Mouse (Mus musculus) ES-E14 (cell line): Measurements from ENCODE around the gene Ykt6. TPM values are rescaled to one million over a fixed set of nuclear protein-coding genes. Genes with fewer than 3 reads are reported as not detected.
"Not testable (repeated sequence)": the region's sequence is repeated elsewhere in the genome, so short reads cannot be mapped to it uniquely, and the experiment has no call there.

Experiments
- DNase-seq: peaks from one replicate; pipeline ENCODE4 v3.0.0-alpha.2; 2013; ENCODE audit warnings: low read depth, low spot score
- H3K27ac ChIP-seq: 2 replicates; pipeline ENCODE4 v1.5.1; 2012; ENCODE audit warnings: low read depth, mild to moderate bottlenecking, low read length, moderate library complexity, mixed read lengths; ENCODE audit not compliant: poor library complexity, insufficient read depth, severe bottlenecking
- H3K36me3 ChIP-seq: 2 replicates; pipeline ENCODE4 v1.6.1; 2012; ENCODE audit warnings: mild to moderate bottlenecking, low read length, moderate library complexity, mixed read lengths; ENCODE audit not compliant: control insufficient read depth, poor library complexity, insufficient read depth, severe bottlenecking
- H3K4me1 ChIP-seq, 2 experiments: fragments of 150-350 bp in 1 of 2; sonication (generic) in 1 of 2; 2 replicates each; pipeline ENCODE4 v1.6.1; 2012; ENCODE audit warnings: low read length in 2 of 2, mild to moderate bottlenecking in 1 of 2, mixed read lengths in 1 of 2; ENCODE audit not compliant: control insufficient read depth in 2 of 2, insufficient read depth in 2 of 2, poor library complexity in 1 of 2
- H3K4me3 ChIP-seq, 2 experiments: fragments of 150-350 bp in 1 of 2; sonication (generic) in 1 of 2; 2 replicates each; pipeline ENCODE4 v1.5.1; 2012; ENCODE audit warnings: low read length in 2 of 2, low read depth in 1 of 2, mild to moderate bottlenecking in 1 of 2, mixed read lengths in 1 of 2; ENCODE audit not compliant: insufficient read depth in 1 of 2, poor library complexity in 1 of 2, severe bottlenecking in 1 of 2
- H3K9ac ChIP-seq: 2 replicates; pipeline ENCODE4 v1.6.1; 2012; ENCODE audit warnings: low read depth, mild to moderate bottlenecking, low read length, mixed read lengths; ENCODE audit not compliant: poor library complexity, insufficient read depth, severe bottlenecking
- H3K9me3 ChIP-seq: fragments of 150-350 bp; sonication (generic); 2 replicates; pipeline ENCODE4 v1.6.1; 2012; ENCODE audit warnings: low read depth, mild to moderate bottlenecking, low read length; ENCODE audit not compliant: control insufficient read depth, insufficient read depth
- CHD2 ChIP-seq: IDR thresholded peaks from 2 replicates; pipeline ENCODE4 v1.6.1; 2014; ENCODE audit warnings: mild to moderate bottlenecking, low read depth, low read length, inconsistent platforms
- HCFC1 ChIP-seq: IDR thresholded peaks from 2 replicates; pipeline ENCODE4 v1.6.1; 2012; ENCODE audit warnings: low read length, inconsistent platforms, borderline replicate concordance; ENCODE audit not compliant: insufficient read depth
- MAFK ChIP-seq: IDR thresholded peaks from 2 replicates; pipeline ENCODE4 v1.6.1; 2014; ENCODE audit warnings: mild to moderate bottlenecking, low read depth, low read length, inconsistent platforms; ENCODE audit not compliant: insufficient read depth
- ZC3H11A ChIP-seq: IDR thresholded peaks from 2 replicates; pipeline ENCODE4 v1.6.1; 2012; ENCODE audit warnings: low read depth, mild to moderate bottlenecking, inconsistent platforms, low read length, borderline replicate concordance
- ZNF384 ChIP-seq: IDR thresholded peaks from 2 replicates; pipeline ENCODE4 v1.6.1; 2012; ENCODE audit warnings: low read depth, low read length, inconsistent platforms
- in situ Hi-C, 2 experiments: fragments of 600-800 bp; cut with MboI; formaldehyde crosslinking; loops; one replicate each; pipeline ENCODE4 v1.15.1; 2025; ENCODE audit warnings: low sequenced_read_pairs in 2 of 2, inconsistent platforms in 1 of 2; ENCODE audit not compliant: unreplicated experiment in 2 of 2
- total RNA-seq: library from RNA; depleted of rRNA; stranded (reverse); fragments of 300-350 nt; gene quantifications from 2 replicates; pipeline ENCODE4 v1.2.3, GENCODE M21; 2012

Ykt6 gene
- total RNA-seq, 1 experiment: 72.2 TPM

GRCm38 (mm10) chr11:6010751-6011482, 55.4 kb downstream of the Ykt6 start:
- H3K36me3 ChIP-seq, H3K9me3 ChIP-seq, H3K9ac ChIP-seq, H3K4me3 ChIP-seq, DNase-seq, H3K27ac ChIP-seq, in situ Hi-C loops, H3K4me1 ChIP-seq: not testable (repeated sequence)

DNA sequence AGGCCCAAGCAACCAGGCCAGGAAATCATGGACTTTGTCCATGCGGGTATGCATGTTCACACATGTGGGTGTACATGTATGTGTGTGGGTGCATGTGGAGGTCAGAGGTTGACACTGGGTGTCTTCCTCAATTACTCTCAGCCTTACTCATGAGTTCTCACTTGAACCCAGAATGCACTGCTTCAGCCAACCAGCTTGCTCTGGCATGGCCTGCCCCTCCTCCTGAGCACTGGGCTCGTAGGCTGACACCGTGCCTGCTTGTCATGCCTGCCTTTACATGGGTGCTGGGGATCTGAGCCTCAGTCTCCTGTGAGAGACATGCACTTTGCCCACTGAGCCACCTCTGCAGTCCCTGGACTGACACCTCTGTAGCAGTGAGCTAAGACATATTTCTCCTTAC, 56.4 kb downstream of the Ykt6 start:
- H3K9ac ChIP-seq: no peak overlapping the region
- peaks cover 0 to 4% of the 10 kb centered on the region in 2 experiments; a peak in 1 of 4 replicates for H3K4me1 ChIP-seq
- in situ Hi-C loops: no loop called here
- no peak for DNase-seq
- no peak overlapping the region for H3K4me3 ChIP-seq
- TF ChIP-seq ZNF384: no peak
- no peak for TF ChIP-seq CHD2
- no peak for TF ChIP-seq ZC3H11A
- TF ChIP-seq HCFC1: no peak
- TF ChIP-seq MAFK: no peak
- H3K36me3 ChIP-seq: no peaks in the 10 kb centered on the region
- H3K27ac ChIP-seq: no peak overlapping the region
- H3K9me3 ChIP-seq: no peaks in the 10 kb centered on the region

DNA sequence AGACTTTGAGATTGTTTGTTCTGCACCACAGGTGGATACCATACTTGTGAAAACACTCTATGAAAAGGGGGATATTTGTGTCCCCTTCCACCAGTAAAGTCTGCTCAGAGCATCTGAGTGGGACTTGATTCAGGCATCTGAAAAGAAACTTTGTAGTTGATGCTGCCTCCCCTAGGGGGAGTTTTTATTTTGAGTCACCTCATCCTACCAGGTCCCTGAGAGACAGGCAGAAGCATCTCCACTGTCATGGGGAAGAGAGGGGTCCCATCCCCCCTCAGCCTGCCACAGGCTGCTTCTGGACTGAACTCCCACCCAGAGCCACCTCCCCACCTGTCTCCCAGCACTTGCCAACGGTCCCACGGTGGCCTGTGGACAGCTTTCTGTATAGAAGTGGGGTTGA, 57.9 kb downstream of the Ykt6 start:
- H3K9ac ChIP-seq: no peak overlapping the region
- H3K27ac ChIP-seq: no peak overlapping the region
- H3K4me1 ChIP-seq: peaks cover 0 to 4% of the 10 kb centered on the region in 2 experiments; a peak in 1 of 4 replicates
- TF ChIP-seq CHD2: no peak
- no peak for DNase-seq
- no peaks in the 10 kb centered on the region for H3K36me3 ChIP-seq
- H3K9me3 ChIP-seq: no peaks in the 10 kb centered on the region
- no peak overlapping the region for H3K4me3 ChIP-seq
- in situ Hi-C loops: no loop called here

- in situ Hi-C loops: no loop called here
- H3K9me3 ChIP-seq: no peaks in the 10 kb centered on the region
- H3K4me1 ChIP-seq: peaks cover 0 to 4% of the 10 kb centered on the region in 2 experiments; a peak in 1 of 4 replicates
- no peaks in the 10 kb centered on the region for H3K36me3 ChIP-seq
- no peak for DNase-seq
- no peak overlapping the region for H3K4me3 ChIP-seq
- no peak overlapping the region for H3K27ac ChIP-seq
- no peak overlapping the region for H3K9ac ChIP-seq
- TF ChIP-seq MAFK: no peak
- no peak for TF ChIP-seq ZC3H11A
- no peak for TF ChIP-seq HCFC1
- TF ChIP-seq ZNF384: no peak
These were observed 59.5 kb downstream of the Ykt6 start for GRCm38 (mm10) chr11:6015011-6015431.

DNA sequence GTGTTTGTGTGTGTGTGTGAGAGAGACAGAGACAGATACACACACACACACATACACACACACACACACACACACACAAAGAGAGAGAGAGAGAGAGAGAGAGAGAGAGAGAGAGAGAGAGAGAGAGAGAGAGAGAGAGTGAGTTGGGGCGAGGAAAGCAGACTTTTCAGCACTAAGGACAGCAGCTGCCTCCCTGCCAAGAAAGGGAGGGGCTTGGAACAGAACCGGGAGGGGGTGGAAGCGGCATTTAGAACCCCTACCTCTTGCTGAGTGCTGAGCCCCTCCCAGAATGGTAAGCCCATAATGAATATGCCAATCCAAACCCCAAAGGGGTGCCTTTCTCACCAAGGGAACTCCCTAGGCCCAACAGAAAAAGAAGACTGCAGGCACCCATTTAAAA, 60.9 kb downstream of the Ykt6 start:
- in situ Hi-C loops: no loop called here
- TF ChIP-seq MAFK (no peak), CHD2 (no peak), ZC3H11A (no peak), HCFC1 (no peak), ZNF384 (no peak)
- DNase-seq: no peak
- Histone ChIP-seq H3K4me1 (peaks cover 0 to 4% of the 10 kb centered on the region in 2 experiments; a peak in 1 of 4 replicates), H3K36me3 (no peaks in the 10 kb centered on the region), H3K27ac (no peak overlapping the region), H3K4me3 (no peak overlapping the region), H3K9me3 (no peaks in the 10 kb centered on the region), H3K9ac (no peak overlapping the region)
